Mouse (Mus musculus) erythroblast, embryonic 14.5 days (primary cell): ENCODE results near the gene Isoc2b.

ENCODE experiments used
- GATA1 ChIP-seq: IDR thresholded peaks from 2 replicates; pipeline ENCODE4 v1.6.1; 2012; ENCODE audit warnings: low read length, inconsistent platforms, mixed read lengths
- TAL1 ChIP-seq: IDR thresholded peaks from 3 replicates; pipeline ENCODE4 v1.6.1; 2012; ENCODE audit warnings: low read length, inconsistent platforms, mixed read lengths

DNA sequence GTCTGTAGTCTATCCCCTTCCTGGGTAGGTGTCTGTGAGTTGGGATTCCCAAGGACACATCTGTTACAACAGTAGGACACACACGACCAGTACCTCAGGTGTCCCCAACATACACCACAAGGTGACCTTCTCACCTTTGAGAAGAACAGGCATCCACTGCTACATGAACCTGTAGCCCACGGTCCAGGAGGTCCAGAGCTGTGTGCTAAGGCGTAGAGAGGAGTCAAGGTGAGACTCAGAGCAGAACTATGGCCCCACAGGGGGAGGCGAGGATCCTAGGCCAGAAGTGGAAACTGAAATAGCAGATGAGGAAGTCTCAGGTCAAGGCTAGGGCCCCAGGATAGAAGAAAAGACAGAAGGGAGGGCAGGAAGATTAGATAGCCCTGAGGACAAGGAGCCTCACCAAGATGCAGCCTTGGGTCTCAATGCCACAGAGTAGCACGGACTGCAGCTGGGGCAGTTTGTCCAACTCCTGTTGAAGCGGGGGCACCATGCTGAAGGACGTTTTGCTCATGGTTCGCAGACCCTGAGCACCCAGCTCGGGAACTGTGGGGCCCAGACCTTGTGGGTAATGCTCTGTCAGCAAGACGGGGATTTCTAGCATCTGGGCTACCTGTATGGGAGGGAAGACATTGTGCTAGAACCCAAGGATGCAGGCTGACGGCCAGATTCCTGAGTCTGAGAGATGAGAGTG, 19.3 kb downstream of the Isoc2b start:
- TF ChIP-seq TAL1 (no peak), GATA1 (no peak)
